Mouse (Mus musculus) lung, embryonic 14.5 days (tissue): ENCODE results near the gene Olfr1413. TPM values are rescaled to one million over a fixed set of nuclear protein-coding genes. Genes with fewer than 3 reads are reported as not detected.

Experiments
- ATAC-seq: fragments of 200-750 bp; cut with Nextera tagmentation; 2 replicates; pipeline ENCODE4 v1.8.0; 2017; ENCODE audit warnings: mild to moderate bottlenecking, moderate TSS enrichment, moderate library complexity; ENCODE audit not compliant: insufficient read depth
- DNase-seq: peaks from one replicate; pipeline ENCODE4 v3.0.0-alpha.2; 2015
- H3K27ac ChIP-seq: fragments of 300-500 bp; sonication (generic); 2 replicates; pipeline ENCODE4 v1.5.1; 2014; ENCODE audit warnings: low read depth, mild to moderate bottlenecking, moderate library complexity
- H3K27me3 ChIP-seq: fragments of 300-500 bp; sonication (generic); 2 replicates; pipeline ENCODE4 v1.6.1; 2014; ENCODE audit warnings: low read length, control low read depth; ENCODE audit not compliant: insufficient read depth
- H3K36me3 ChIP-seq: fragments of 300-500 bp; sonication (generic); 2 replicates; pipeline ENCODE4 v1.6.1; 2014; ENCODE audit warnings: control low read depth; ENCODE audit not compliant: insufficient read depth
- H3K4me1 ChIP-seq: fragments of 300-500 bp; sonication (generic); 2 replicates; pipeline ENCODE4 v1.6.1; 2014; ENCODE audit warnings: antibody characterized with exemption, control low read depth; ENCODE audit not compliant: insufficient read depth
- H3K4me2 ChIP-seq: fragments of 300-500 bp; sonication (generic); 2 replicates; pipeline ENCODE4 v1.6.1; 2014; ENCODE audit warnings: mild to moderate bottlenecking
- H3K4me3 ChIP-seq: fragments of 300-500 bp; sonication (generic); 2 replicates; pipeline ENCODE4 v1.5.1; 2014; ENCODE audit warnings: low read depth, low read length
- H3K9ac ChIP-seq: fragments of 300-500 bp; sonication (generic); 2 replicates; pipeline ENCODE4 v1.6.1; 2014
- H3K9me3 ChIP-seq: fragments of 300-500 bp; sonication (generic); 2 replicates; pipeline ENCODE4 v1.6.1; 2016; ENCODE audit warnings: low read depth, low read length, control low read depth
- CTCF ChIP-seq: IDR thresholded peaks from 2 replicates; pipeline ENCODE4 v1.5.1; 2016; ENCODE audit warnings: antibody characterized with exemption, low read depth
- WGBS: fragments of 180-500 bp; shearing (Covaris S2); extraction: QIAGEN DNeasy Blood & Tissue Kit; methylation state at CpG from one replicate; pipeline ENCODE4 v1.1.7; 2014; 5-methylcytosine and 5-hydroxymethylcytosine counted together
- polyA plus RNA-seq: library from polyadenylated mRNA; unstranded; fragments of >200 nt; fragmentation: Nextera tagmentation; extraction: Ambion mirVana; gene quantifications from 2 replicates; pipeline ENCODE4 v1.2.1, GENCODE M21; 2014

Olfr1413 gene
- polyA plus RNA-seq, 1 experiment from 2014 or later = not detected

GRCm38 (mm10) chr1:92596019-92596418 lies 24.9 kb downstream of the Olfr1413 start:
- Histone ChIP-seq H3K27ac (no peak overlapping the region), H3K9me3 (no peaks in the 10 kb centered on the region), H3K27me3 (no peaks in the 10 kb centered on the region), H3K36me3 (no peaks in the 10 kb centered on the region), H3K4me2 (no peak overlapping the region), H3K4me1 (no peaks in the 10 kb centered on the region), H3K4me3 (no peak overlapping the region), H3K9ac (no peak overlapping the region)
- no peak for DNase-seq
- 65% methylated on average over 3 of the region's 3 CpGs for WGBS
- no peak for TF ChIP-seq CTCF
- no peak for ATAC-seq

- no peaks in the 10 kb centered on the region for H3K36me3 ChIP-seq
- no peak within 1 kb of the TSS for H3K27ac ChIP-seq
- no peak for TF ChIP-seq CTCF
- H3K4me1 ChIP-seq = no peaks in the 10 kb centered on the region
- WGBS = 81% methylated on average over 1 of the region's 1 CpGs
- no peak within 1 kb of the TSS for H3K4me2 ChIP-seq
- H3K4me3 ChIP-seq = no peak within 1 kb of the TSS
- no peak within 1 kb of the TSS for H3K9ac ChIP-seq
- no peaks in the 10 kb centered on the region for H3K9me3 ChIP-seq
- H3K27me3 ChIP-seq = no peaks in the 10 kb centered on the region
- ATAC-seq (no peak), DNase-seq (no peak)
Measured at GRCm38 (mm10) chr1:92605482-92605881, 34.4 kb downstream of the Olfr1413 start, which contains the start of gene Olfr1410. Gene Olfr1410 (plus strand): TSS chr1:92605782.

GRCm38 (mm10) chr1:92607711-92608110 lies 36.6 kb downstream of the Olfr1413 start:
- Histone ChIP-seq H3K9me3 (no peaks in the 10 kb centered on the region), H3K4me1 (no peaks in the 10 kb centered on the region), H3K4me2 (no peak overlapping the region), H3K27ac (no peak overlapping the region), H3K4me3 (no peak overlapping the region), H3K27me3 (no peaks in the 10 kb centered on the region), H3K9ac (no peak overlapping the region), H3K36me3 (no peaks in the 10 kb centered on the region)
- no peak for DNase-seq
- TF ChIP-seq CTCF = no peak
- ATAC-seq = no peak
- WGBS = 70% methylated on average over 4 of the region's 4 CpGs

- Histone ChIP-seq H3K4me2 (no peak overlapping the region), H3K27ac (no peak overlapping the region), H3K36me3 (no peaks in the 10 kb centered on the region), H3K4me1 (no peaks in the 10 kb centered on the region), H3K27me3 (no peaks in the 10 kb centered on the region), H3K9ac (no peak overlapping the region), H3K9me3 (no peaks in the 10 kb centered on the region), H3K4me3 (no peak overlapping the region)
- peak; percentile 72 for DNase-seq
- peak; percentile 80 for TF ChIP-seq CTCF
- no peak for ATAC-seq
- 2% methylated on average over 5 of the region's 5 CpGs for WGBS
Measured at GRCm38 (mm10) chr1:92611008-92611407, 39.9 kb downstream of the Olfr1413 start.

GRCm38 (mm10) chr1:92613175-92613574 lies 42.1 kb downstream of the Olfr1413 start:
- Histone ChIP-seq H3K9ac (no peak overlapping the region), H3K27me3 (no peaks in the 10 kb centered on the region), H3K36me3 (no peaks in the 10 kb centered on the region), H3K4me3 (no peak overlapping the region), H3K4me1 (no peaks in the 10 kb centered on the region), H3K27ac (no peak overlapping the region), H3K9me3 (no peaks in the 10 kb centered on the region), H3K4me2 (no peak overlapping the region)
- no peak for TF ChIP-seq CTCF
- ATAC-seq = no peak
- no peak for DNase-seq
- 42% methylated on average over 4 of the region's 4 CpGs for WGBS

- H3K9ac ChIP-seq = no peak overlapping the region
Measured at GRCm38 (mm10) chr1:92614516-92614915, 43.4 kb downstream of the Olfr1413 start.

GRCm38 (mm10) chr1:92616046-92616445 lies 44.9 kb downstream of the Olfr1413 start:
- no peak overlapping the region for H3K4me2 ChIP-seq
- no peak overlapping the region for H3K27ac ChIP-seq
- WGBS = 79% methylated on average over 1 of the region's 1 CpGs
- TF ChIP-seq CTCF = no peak
- H3K4me3 ChIP-seq = no peak overlapping the region
- H3K27me3 ChIP-seq = no peaks in the 10 kb centered on the region
- ATAC-seq (no peak), DNase-seq (no peak)
- H3K9ac ChIP-seq = no peak overlapping the region
- H3K4me1 ChIP-seq = no peaks in the 10 kb centered on the region
- H3K36me3 ChIP-seq = no peaks in the 10 kb centered on the region
- H3K9me3 ChIP-seq = no peaks in the 10 kb centered on the region

More at GRCm38 (mm10) chr1:92614516-92614915, 43.4 kb downstream of the Olfr1413 start:
- 20% methylated on average over 1 of the region's 1 CpGs for WGBS
- Histone ChIP-seq H3K27ac (no peak overlapping the region), H3K9me3 (no peaks in the 10 kb centered on the region), H3K4me2 (no peak overlapping the region), H3K27me3 (no peaks in the 10 kb centered on the region), H3K4me1 (no peaks in the 10 kb centered on the region), H3K36me3 (no peaks in the 10 kb centered on the region), H3K4me3 (no peak overlapping the region)
- TF ChIP-seq CTCF = peak; percentile 59
- ATAC-seq (no peak), DNase-seq (peak; percentile 71)

GRCm38 (mm10) chr1:92617488-92617887 lies 46.4 kb downstream of the Olfr1413 start, which contains the start of gene Olfr12:
Gene Olfr12 (plus strand): TSS chr1:92617788.
- H3K4me3 ChIP-seq = no peak within 1 kb of the TSS
- no peaks in the 10 kb centered on the region for H3K27me3 ChIP-seq
- DNase-seq = no peak
- no peak for TF ChIP-seq CTCF
- H3K9me3 ChIP-seq = no peaks in the 10 kb centered on the region
- no peak for ATAC-seq
- no peaks in the 10 kb centered on the region for H3K36me3 ChIP-seq
- H3K27ac ChIP-seq = no peak within 1 kb of the TSS
- no peaks in the 10 kb centered on the region for H3K4me1 ChIP-seq
- no peak within 1 kb of the TSS for H3K9ac ChIP-seq
- H3K4me2 ChIP-seq = no peak within 1 kb of the TSS
- 60% methylated on average over 2 of the region's 2 CpGs for WGBS
